Mouse (Mus musculus): ENCODE measurements around the gene Slc22a1. TPM values are rescaled to one million over a fixed set of nuclear protein-coding genes. Genes with fewer than 3 reads are reported as not detected.

Slc22a1 gene
- polyA plus RNA-seq, 1 experiment: not detected

DNA sequence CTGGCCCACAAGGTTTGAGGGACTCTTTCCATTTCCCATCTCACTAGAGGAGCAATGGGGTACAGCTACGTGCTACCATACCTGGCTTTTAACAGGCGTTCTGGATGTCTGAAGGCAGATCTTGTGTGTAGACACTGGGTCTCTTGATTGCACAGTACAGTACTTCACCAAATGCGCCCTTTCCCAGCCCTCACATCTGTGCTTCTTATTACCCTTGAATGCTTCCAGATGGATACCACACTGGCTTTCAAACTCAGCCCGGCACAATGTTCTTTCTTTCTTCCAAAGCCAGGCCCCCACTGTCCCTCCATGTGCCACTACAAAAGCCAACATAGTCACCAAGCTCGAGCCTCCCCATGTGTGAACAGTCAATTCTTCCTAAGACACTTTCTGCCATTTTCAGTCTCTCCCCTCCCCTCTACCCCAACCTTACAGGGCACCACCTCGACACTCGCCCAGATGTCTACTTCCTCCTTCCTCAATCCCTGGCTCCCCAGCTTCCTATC lies 3.3 kb downstream of the Slc22a1 start:
- no peaks in the 10 kb centered on the region for H3K79me3 ChIP-seq (ENCODE audit: low read depth)
- no peaks in the 10 kb centered on the region for H3K79me2 ChIP-seq (ENCODE audit: control insufficient read depth, insufficient read depth)
- H3K27me3 ChIP-seq (ENCODE audit: control insufficient read depth, insufficient read depth, insufficient read length): no peaks in the 10 kb centered on the region
- TF ChIP-seq FOSL1 (IDR thresholded peaks at IDR 0.05; ENCODE audit: insufficient read depth, low read length, poor library complexity, severe bottlenecking) (no peak), USF1 (IDR thresholded peaks at IDR 0.05; ENCODE audit: low read depth) (no peak), MYOG (IDR thresholded peaks at IDR 0.05; ENCODE audit: control insufficient read depth, extremely low read depth, insufficient read length) (no peak), CTCF (IDR thresholded peaks at IDR 0.05; ENCODE audit: control insufficient read depth, insufficient read depth, insufficient read length) (no peak), MYOD1 (IDR thresholded peaks at IDR 0.05; ENCODE audit: control insufficient read depth, insufficient read length, low read depth) (no peak), MAX (IDR thresholded peaks at IDR 0.05) (no peak), CEBPB (IDR thresholded peaks at IDR 0.05; ENCODE audit: low read depth) (no peak)
- no peaks in the 10 kb centered on the region for H3K36me3 ChIP-seq (ENCODE audit: control insufficient read depth, insufficient read depth)
- H3ac ChIP-seq (ENCODE audit: control insufficient read depth, insufficient read length, low read depth): no peak overlapping the region
- H3K4me3 ChIP-seq (ENCODE audit: insufficient read depth, poor library complexity, severe bottlenecking): no peak overlapping the region

DNA sequence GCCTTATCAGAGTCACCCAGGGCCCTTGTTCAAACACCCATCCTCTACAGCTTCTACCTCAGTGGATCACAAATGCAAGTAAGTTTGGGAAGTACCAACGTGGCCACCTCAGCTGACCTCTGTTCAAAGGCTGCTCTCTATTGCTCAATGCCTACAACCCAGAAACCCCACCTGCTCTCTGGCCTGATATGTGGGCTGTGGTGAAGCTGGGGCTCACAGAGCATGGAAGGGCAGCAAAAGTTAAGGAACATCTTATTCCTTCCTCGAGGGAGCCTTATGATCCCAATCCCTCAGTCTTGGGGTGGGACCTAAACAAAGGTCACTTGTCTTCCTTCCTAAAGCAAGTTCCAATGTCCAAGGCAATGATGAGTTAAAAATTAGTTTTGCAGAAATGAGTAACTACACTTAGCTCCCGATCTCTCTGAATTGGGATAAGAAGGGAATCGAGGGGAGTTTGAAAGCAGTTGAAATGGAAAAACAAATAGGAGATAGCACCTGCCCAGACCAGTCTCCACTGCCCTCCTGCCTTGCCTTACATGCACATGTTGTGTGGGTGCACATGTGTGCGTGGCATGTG lies 4.5 kb downstream of the Slc22a1 start:
- Histone ChIP-seq H3K36me3 (ENCODE audit: control insufficient read depth, insufficient read depth) (no peaks in the 10 kb centered on the region), H3ac (ENCODE audit: control insufficient read depth, insufficient read length, low read depth) (no peak overlapping the region), H3K79me2 (ENCODE audit: control insufficient read depth, insufficient read depth) (no peaks in the 10 kb centered on the region), H3K27me3 (ENCODE audit: control insufficient read depth, insufficient read depth, insufficient read length) (no peaks in the 10 kb centered on the region), H3K4me3 (ENCODE audit: insufficient read depth, poor library complexity, severe bottlenecking) (no peak overlapping the region), H3K79me3 (ENCODE audit: low read depth) (no peaks in the 10 kb centered on the region)
- no peak for TF ChIP-seq MYOG (IDR thresholded peaks at IDR 0.05; ENCODE audit: control insufficient read depth, extremely low read depth, insufficient read length)
- TF ChIP-seq CTCF (IDR thresholded peaks at IDR 0.05; ENCODE audit: control insufficient read depth, insufficient read depth, insufficient read length): no peak
- TF ChIP-seq CEBPB (IDR thresholded peaks at IDR 0.05; ENCODE audit: low read depth): no peak
- TF ChIP-seq MYOD1 (IDR thresholded peaks at IDR 0.05; ENCODE audit: control insufficient read depth, insufficient read length, low read depth): no peak
- TF ChIP-seq USF1 (IDR thresholded peaks at IDR 0.05; ENCODE audit: low read depth): no peak
- no peak for TF ChIP-seq MAX (IDR thresholded peaks at IDR 0.05)
- no peak for TF ChIP-seq FOSL1 (IDR thresholded peaks at IDR 0.05; ENCODE audit: insufficient read depth, low read length, poor library complexity, severe bottlenecking)

DNA sequence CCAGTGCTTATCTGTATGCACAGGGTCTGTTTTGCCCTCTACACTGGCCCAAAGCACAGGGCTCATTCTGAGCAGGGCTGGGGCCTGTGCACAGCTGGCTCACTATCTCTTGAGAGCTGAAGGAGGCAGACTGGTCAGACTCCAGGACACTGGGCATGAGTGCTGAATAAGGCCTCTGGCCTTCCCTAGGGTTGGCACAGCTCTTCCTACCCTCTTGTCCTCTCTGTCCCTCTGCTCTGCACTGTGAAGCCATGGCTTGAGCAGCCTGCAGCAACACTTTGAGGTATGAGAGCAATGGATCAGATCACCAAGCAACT lies 6.3 kb downstream of the Slc22a1 start:
- peaks cover 4% of the 10 kb centered on the region for H3K27me3 ChIP-seq (ENCODE audit: control insufficient read depth, insufficient read depth, insufficient read length)
- H3K79me3 ChIP-seq (ENCODE audit: low read depth): no peaks in the 10 kb centered on the region
- no peak for TF ChIP-seq MYOD1 (IDR thresholded peaks at IDR 0.05; ENCODE audit: control insufficient read depth, insufficient read length, low read depth)
- TF ChIP-seq USF1 (IDR thresholded peaks at IDR 0.05; ENCODE audit: low read depth): no peak
- no peak for TF ChIP-seq MAX (IDR thresholded peaks at IDR 0.05)
- TF ChIP-seq MYOG (IDR thresholded peaks at IDR 0.05; ENCODE audit: control insufficient read depth, extremely low read depth, insufficient read length): no peak
- TF ChIP-seq CEBPB (IDR thresholded peaks at IDR 0.05; ENCODE audit: low read depth): no peak
- no peak for TF ChIP-seq FOSL1 (IDR thresholded peaks at IDR 0.05; ENCODE audit: insufficient read depth, low read length, poor library complexity, severe bottlenecking)
- TF ChIP-seq CTCF (IDR thresholded peaks at IDR 0.05; ENCODE audit: control insufficient read depth, insufficient read depth, insufficient read length): no peak
- no peak overlapping the region for H3K4me3 ChIP-seq (ENCODE audit: insufficient read depth, poor library complexity, severe bottlenecking)
- H3K79me2 ChIP-seq (ENCODE audit: control insufficient read depth, insufficient read depth): no peaks in the 10 kb centered on the region
- H3K36me3 ChIP-seq (ENCODE audit: control insufficient read depth, insufficient read depth): no peaks in the 10 kb centered on the region
- no peak overlapping the region for H3ac ChIP-seq (ENCODE audit: control insufficient read depth, insufficient read length, low read depth)

DNA sequence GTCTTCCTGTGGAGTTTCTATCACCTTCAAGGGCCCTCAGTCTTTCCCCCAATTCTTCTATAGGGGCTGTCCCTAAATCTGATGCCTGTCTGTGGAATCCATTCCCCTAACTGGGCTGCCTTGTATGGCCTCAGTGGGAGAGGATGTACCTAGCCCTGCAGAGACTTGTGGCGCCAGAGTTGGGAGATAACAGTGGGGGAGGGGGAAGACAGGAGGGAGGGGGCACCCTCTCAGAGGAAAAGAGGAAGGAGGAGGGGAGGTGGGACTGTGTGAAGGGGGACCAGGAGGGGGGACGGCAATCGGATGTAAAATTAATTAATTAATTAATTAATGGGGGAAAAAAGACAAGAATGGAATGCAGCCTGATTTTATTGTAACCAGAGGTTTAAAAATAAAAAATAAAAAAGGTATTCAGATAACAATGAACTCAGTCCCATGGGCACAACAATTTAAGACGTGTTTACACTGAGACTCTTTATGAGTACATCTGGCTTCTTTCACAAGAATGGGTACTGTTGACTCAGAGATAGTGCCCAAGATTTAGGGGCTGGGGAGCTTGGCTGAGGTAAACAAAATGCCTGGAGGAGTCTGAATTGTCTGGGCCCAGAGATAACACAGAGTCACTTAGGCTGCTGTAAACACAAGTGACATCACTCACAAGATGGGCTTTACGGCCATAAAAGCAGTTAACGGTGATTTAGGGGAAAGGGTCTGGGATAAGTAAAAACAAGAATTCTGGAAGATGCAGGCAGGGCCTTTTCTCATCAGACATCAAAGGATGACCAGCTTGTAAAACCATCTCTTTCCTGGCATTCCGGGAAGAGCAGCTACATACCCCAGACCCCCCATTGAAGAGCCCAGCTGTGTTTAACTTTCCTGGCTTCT lies 6.9 kb downstream of the Slc22a1 start:
- H3K36me3 ChIP-seq (ENCODE audit: control insufficient read depth, insufficient read depth): no peaks in the 10 kb centered on the region
- H3ac ChIP-seq (ENCODE audit: control insufficient read depth, insufficient read length, low read depth): no peak overlapping the region
- no peak for TF ChIP-seq CTCF (IDR thresholded peaks at IDR 0.05; ENCODE audit: control insufficient read depth, insufficient read depth, insufficient read length)
- TF ChIP-seq MYOG (IDR thresholded peaks at IDR 0.05; ENCODE audit: control insufficient read depth, extremely low read depth, insufficient read length): no peak
- TF ChIP-seq FOSL1 (IDR thresholded peaks at IDR 0.05; ENCODE audit: insufficient read depth, low read length, poor library complexity, severe bottlenecking): no peak
- no peak for TF ChIP-seq USF1 (IDR thresholded peaks at IDR 0.05; ENCODE audit: low read depth)
- no peak for TF ChIP-seq CEBPB (IDR thresholded peaks at IDR 0.05; ENCODE audit: low read depth)
- no peak for TF ChIP-seq MYOD1 (IDR thresholded peaks at IDR 0.05; ENCODE audit: control insufficient read depth, insufficient read length, low read depth)
- TF ChIP-seq MAX (IDR thresholded peaks at IDR 0.05): no peak
- H3K4me3 ChIP-seq (ENCODE audit: insufficient read depth, poor library complexity, severe bottlenecking): no peak overlapping the region
- H3K79me2 ChIP-seq (ENCODE audit: control insufficient read depth, insufficient read depth): no peaks in the 10 kb centered on the region
- H3K27me3 ChIP-seq (ENCODE audit: control insufficient read depth, insufficient read depth, insufficient read length): peaks cover 10% of the 10 kb centered on the region
- H3K79me3 ChIP-seq (ENCODE audit: low read depth): no peaks in the 10 kb centered on the region

DNA sequence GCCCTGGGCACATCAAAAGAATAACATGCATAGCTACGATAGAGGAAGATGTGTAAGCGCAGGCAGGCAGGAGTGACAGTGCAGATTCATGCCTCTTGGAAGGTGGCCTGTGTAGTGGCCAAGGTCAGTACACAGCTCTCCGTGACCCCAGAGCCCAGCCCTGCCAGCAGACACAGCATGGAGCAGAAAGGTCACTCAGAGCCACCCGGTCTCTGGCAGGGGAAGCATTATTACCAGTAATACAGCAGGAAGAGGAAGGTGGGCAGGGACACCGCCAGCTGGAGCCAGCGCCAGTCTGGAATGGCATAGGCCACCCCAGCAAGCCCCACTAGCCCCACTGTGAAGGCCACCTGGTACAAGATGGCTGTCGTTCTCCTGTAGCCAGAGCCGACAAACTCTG lies 11.5 kb downstream of the Slc22a1 start:
- Histone ChIP-seq H3K4me3 (ENCODE audit: insufficient read depth, poor library complexity, severe bottlenecking) (no peak overlapping the region), H3K27me3 (ENCODE audit: control insufficient read depth, insufficient read depth, insufficient read length) (peaks cover 32% of the 10 kb centered on the region), H3K79me3 (ENCODE audit: low read depth) (no peaks in the 10 kb centered on the region), H3K79me2 (ENCODE audit: control insufficient read depth, insufficient read depth) (no peaks in the 10 kb centered on the region), H3ac (ENCODE audit: control insufficient read depth, insufficient read length, low read depth) (no peak overlapping the region), H3K36me3 (ENCODE audit: control insufficient read depth, insufficient read depth) (no peaks in the 10 kb centered on the region)
- no peak for TF ChIP-seq MAX (IDR thresholded peaks at IDR 0.05)
- no peak for TF ChIP-seq CTCF (IDR thresholded peaks at IDR 0.05; ENCODE audit: control insufficient read depth, insufficient read depth, insufficient read length)
- no peak for TF ChIP-seq MYOD1 (IDR thresholded peaks at IDR 0.05; ENCODE audit: control insufficient read depth, insufficient read length, low read depth)
- no peak for TF ChIP-seq USF1 (IDR thresholded peaks at IDR 0.05; ENCODE audit: low read depth)
- TF ChIP-seq CEBPB (IDR thresholded peaks at IDR 0.05; ENCODE audit: low read depth): no peak
- no peak for TF ChIP-seq FOSL1 (IDR thresholded peaks at IDR 0.05; ENCODE audit: insufficient read depth, low read length, poor library complexity, severe bottlenecking)

Measured in C2C12 (cell line).